Mouse (Mus musculus) neural tube, embryonic 14.5 days (tissue): ENCODE measurements around the gene Serpinb3d. TPM values are rescaled to one million over a fixed set of nuclear protein-coding genes. Genes with fewer than 3 reads are reported as not detected.
"Not testable (repeated sequence)": the region's sequence is repeated elsewhere in the genome, so short reads cannot be mapped to it uniquely, and the experiment has no call there.

ENCODE experiments used
- ATAC-seq: fragments of 200-750 bp; cut with Nextera tagmentation; 2 replicates; pipeline ENCODE4 v1.8.0; 2017; ENCODE audit warnings: low read depth, mild to moderate bottlenecking, moderate TSS enrichment, moderate library complexity
- H3K27ac ChIP-seq: fragments of 300-500 bp; sonication (generic); 2 replicates; pipeline ENCODE4 v1.5.1; 2014; ENCODE audit warnings: low read depth, mild to moderate bottlenecking, control low read depth, low read length, moderate library complexity, mixed read lengths
- H3K27me3 ChIP-seq: fragments of 300-500 bp; sonication (generic); 2 replicates; pipeline ENCODE4 v1.6.1; 2014; ENCODE audit warnings: low read length; ENCODE audit not compliant: control insufficient read depth, insufficient read depth
- H3K36me3 ChIP-seq: fragments of 300-500 bp; sonication (generic); 2 replicates; pipeline ENCODE4 v1.6.1; 2014; ENCODE audit warnings: low read length, mixed read lengths; ENCODE audit not compliant: control insufficient read depth, insufficient read depth
- H3K4me1 ChIP-seq: fragments of 300-500 bp; sonication (generic); 2 replicates; pipeline ENCODE4 v1.6.1; 2014; ENCODE audit warnings: low read length; ENCODE audit not compliant: control insufficient read depth, insufficient read depth
- H3K4me2 ChIP-seq: fragments of 300-500 bp; sonication (generic); 2 replicates; pipeline ENCODE4 v1.6.1; 2014; ENCODE audit warnings: mild to moderate bottlenecking, low read depth, low read length, control low read depth
- H3K4me3 ChIP-seq: fragments of 300-500 bp; sonication (generic); 2 replicates; pipeline ENCODE4 v1.5.1; 2014; ENCODE audit warnings: low read depth, low read length, control low read depth, mixed read lengths
- H3K9ac ChIP-seq: fragments of 300-500 bp; sonication (generic); replicated peaks from 2 replicates; pipeline ENCODE4 v1.6.1; 2014; ENCODE audit warnings: low read depth, mild to moderate bottlenecking, control low read depth, low read length, mixed read lengths
- H3K9me3 ChIP-seq: fragments of 300-500 bp; sonication (generic); 2 replicates; pipeline ENCODE4 v1.6.1; 2016; ENCODE audit warnings: low read length; ENCODE audit not compliant: control insufficient read depth
- WGBS: fragments of 180-500 bp; shearing (Covaris S2); extraction: QIAGEN DNeasy Blood & Tissue Kit; methylation state at CpG from one replicate; pipeline ENCODE4 v1.1.7; 2014; 5-methylcytosine and 5-hydroxymethylcytosine counted together
- polyA plus RNA-seq: library from polyadenylated mRNA; unstranded; fragments of >200 nt; fragmentation: Nextera tagmentation; extraction: Ambion mirVana; gene quantifications from 2 replicates; pipeline ENCODE4 v1.2.1, GENCODE M21; 2014

The Serpinb3d gene
- polyA plus RNA-seq, result not detected in 2 replicates

GRCm38 (mm10) chr1:107083406-107083805, at the start of gene Serpinb3d:
Serpinb3d (minus strand) TSS chr1:107083506.
- no peaks in the 10 kb centered on the region for H3K4me1 ChIP-seq
- H3K9ac ChIP-seq, result no peak within 1 kb of the TSS
- H3K27ac ChIP-seq, result no peak within 1 kb of the TSS
- H3K4me3 ChIP-seq, result no peak within 1 kb of the TSS
- ATAC-seq, result no peak
- H3K36me3 ChIP-seq, result no peaks in the 10 kb centered on the region
- no peak within 1 kb of the TSS for H3K4me2 ChIP-seq
- no peaks in the 10 kb centered on the region for H3K27me3 ChIP-seq
- no peaks in the 10 kb centered on the region for H3K9me3 ChIP-seq

DNA sequence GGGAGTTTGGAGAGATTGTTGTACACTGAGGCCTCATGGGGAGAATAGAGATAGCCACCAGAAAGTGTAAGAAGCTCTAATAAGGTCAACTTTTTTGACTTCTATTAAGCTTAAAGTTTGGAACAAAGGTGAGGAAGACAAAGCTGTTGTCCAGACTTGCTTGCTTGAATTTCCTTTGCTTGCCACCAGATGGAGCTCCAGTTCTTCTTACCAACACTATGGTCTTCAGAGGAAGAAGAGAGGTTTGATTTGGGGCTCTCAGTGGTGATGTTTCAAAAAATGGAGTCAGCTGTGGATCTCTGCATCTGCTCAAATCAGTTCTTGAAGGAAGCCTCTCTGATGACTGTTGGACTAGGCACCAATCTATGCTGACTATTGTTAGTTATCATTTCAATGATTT, 44.1 kb upstream of the Serpinb3d start:
- not testable (repeated sequence) for H3K4me1 ChIP-seq, H3K27ac ChIP-seq, H3K4me3 ChIP-seq, H3K36me3 ChIP-seq, H3K9me3 ChIP-seq, H3K4me2 ChIP-seq, H3K9ac ChIP-seq, H3K27me3 ChIP-seq, ATAC-seq

DNA sequence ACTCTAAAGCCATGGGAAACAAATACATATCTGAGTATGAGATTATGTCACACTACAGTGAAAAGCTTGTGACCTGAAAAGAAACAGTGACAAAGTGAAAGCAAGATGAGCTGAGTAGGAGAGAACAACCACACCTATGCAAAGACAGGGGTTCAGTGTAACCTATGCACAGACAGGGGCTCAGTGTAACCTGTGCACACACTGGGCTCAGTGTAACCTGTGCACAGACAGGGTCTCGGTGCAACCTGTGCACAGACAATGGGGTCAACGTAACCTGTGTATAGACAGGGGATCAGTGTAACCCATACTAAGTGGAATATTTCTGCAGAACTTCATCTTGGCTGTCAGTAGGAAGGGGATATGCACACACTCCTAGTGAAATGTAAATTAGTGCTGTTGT, 15.1 kb upstream of the Serpinb3d start:
- no peaks in the 10 kb centered on the region for H3K36me3 ChIP-seq

DNA sequence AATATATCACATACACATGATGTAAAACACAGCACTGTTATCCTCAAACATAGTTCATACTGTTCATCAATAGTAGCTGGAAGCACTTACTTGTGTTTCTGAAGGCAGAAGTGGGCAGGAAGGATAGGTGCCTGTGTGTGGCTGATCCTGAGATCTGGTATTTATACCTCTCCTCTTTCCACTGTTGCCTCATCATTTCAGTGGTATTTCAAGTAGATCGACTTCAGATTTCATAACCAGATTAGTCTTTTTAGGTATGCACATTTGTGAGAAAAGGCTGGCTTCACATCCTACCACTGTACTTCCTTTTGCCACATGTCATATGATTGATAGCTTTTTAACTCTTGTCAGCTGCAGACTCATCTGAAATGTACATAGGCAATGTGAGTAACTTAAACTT, 31.1 kb downstream of the Serpinb3d start, which contains the start of gene Serpinb3a:
Gene Serpinb3a (minus strand): TSS at position 101 of the 400 bp plus-strand sequence.
- H3K36me3 ChIP-seq, result no peaks in the 10 kb centered on the region
- no peaks in the 10 kb centered on the region for H3K27me3 ChIP-seq
- no peak within 1 kb of the TSS for H3K4me3 ChIP-seq
- no peaks in the 10 kb centered on the region for H3K9me3 ChIP-seq
- no peak within 1 kb of the TSS for H3K4me2 ChIP-seq
- no peak within 1 kb of the TSS for H3K9ac ChIP-seq
- no peak within 1 kb of the TSS for H3K27ac ChIP-seq
- no peak for ATAC-seq
- no peaks in the 10 kb centered on the region for H3K4me1 ChIP-seq
- WGBS, result 97% methylated on average over 1 of the region's 1 CpGs

More for the DNA sequence above, 15.1 kb upstream of the Serpinb3d start:
- H3K9ac ChIP-seq, result no peak overlapping the region
- 88% methylated on average over 2 of the region's 2 CpGs for WGBS
- no peaks in the 10 kb centered on the region for H3K4me1 ChIP-seq
- no peak for ATAC-seq
- no peak overlapping the region for H3K27ac ChIP-seq
- no peak overlapping the region for H3K4me3 ChIP-seq
- H3K27me3 ChIP-seq, result no peaks in the 10 kb centered on the region
- no peak overlapping the region for H3K4me2 ChIP-seq
- no peaks in the 10 kb centered on the region for H3K9me3 ChIP-seq

GRCm38 (mm10) chr1:107034236-107034635, 49.1 kb downstream of the Serpinb3d start:
- not testable (repeated sequence) for ATAC-seq, H3K27me3 ChIP-seq, H3K9me3 ChIP-seq, H3K4me3 ChIP-seq, H3K36me3 ChIP-seq, H3K4me1 ChIP-seq, H3K4me2 ChIP-seq, H3K27ac ChIP-seq, H3K9ac ChIP-seq
- 87% methylated on average over 3 of the region's 3 CpGs for WGBS

Other genes starting within 250 kb of the Serpinb3d start
- not detected in 2 replicates for gene Serpinb5, start 222.3 kb downstream of the Serpinb3d start, polyA plus RNA-seq
- gene Serpinb12, start 149.1 kb downstream of the Serpinb3d start, polyA plus RNA-seq, result 0.24 TPM in 1 of 2 replicates, not detected in the other
- gene Serpinb13, start 102.5 kb downstream of the Serpinb3d start, polyA plus RNA-seq, result not detected in 2 replicates
- gene Serpinb3a, start 31.2 kb downstream of the Serpinb3d start, polyA plus RNA-seq, result not detected in 2 replicates
- not detected in 2 replicates for gene Serpinb3b, start 194.9 kb upstream of the Serpinb3d start, polyA plus RNA-seq
- gene Serpinb3c, start 194.9 kb upstream of the Serpinb3d start, polyA plus RNA-seq, result not detected in 2 replicates